Mouse (Mus musculus): ENCODE measurements at regions not wholly inside any gene's neighbourhood (a gene's known extent, or its start where the extent isn't known, plus 50 kb on each side); places are given as distances from the start of the nearest gene placed in this dataset.

DNA sequence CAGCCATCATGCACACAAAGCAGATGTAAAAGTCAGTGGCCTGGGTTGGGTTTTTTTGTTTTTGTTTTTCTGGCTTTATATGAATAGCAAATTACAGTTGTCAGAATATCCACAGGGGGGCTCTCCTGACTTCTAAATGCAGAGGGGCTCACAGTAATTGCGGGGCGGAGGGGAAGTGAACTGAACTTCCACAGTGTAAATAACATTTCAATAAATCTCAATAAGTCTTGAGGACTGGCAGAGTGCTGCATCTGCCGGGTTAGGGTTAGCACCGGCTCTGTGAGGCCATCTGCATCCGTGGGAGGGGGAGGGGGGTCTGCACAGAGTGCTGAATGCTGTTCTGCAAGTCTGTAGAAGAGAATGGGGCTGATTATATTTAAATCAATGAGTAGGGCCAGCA lies 50.3 kb upstream of the Arl4c start:
- H3K4me1 ChIP-seq = peaks cover 4% of the 10 kb centered on the region
- no peak overlapping the region for H3K27ac ChIP-seq
- no peak for ATAC-seq (ENCODE audit: insufficient number of reproducible peaks, insufficient read depth, low FRiP score, low TSS enrichment)
- H3K4me2 ChIP-seq (replicated peaks) = no peak overlapping the region
- H3K9ac ChIP-seq = no peak overlapping the region
- 11% methylated on average over 5 of the region's 5 CpGs for WGBS
- no peaks in the 10 kb centered on the region for H3K9me3 ChIP-seq
- H3K4me3 ChIP-seq = no peak overlapping the region
- H3K27me3 ChIP-seq = no peaks in the 10 kb centered on the region
- no peaks in the 10 kb centered on the region for H3K36me3 ChIP-seq

GRCm38 (mm10) chr1:88756658-88757057 lies 54.6 kb upstream of the Arl4c start:
- no peaks in the 10 kb centered on the region for H3K36me3 ChIP-seq
- 78% methylated on average over 7 of the region's 7 CpGs for WGBS
- no peak overlapping the region for H3K9ac ChIP-seq
- no peak for ATAC-seq (ENCODE audit: insufficient number of reproducible peaks, insufficient read depth, low FRiP score, low TSS enrichment)
- H3K4me3 ChIP-seq = no peak overlapping the region
- no peaks in the 10 kb centered on the region for H3K27me3 ChIP-seq
- H3K4me1 ChIP-seq = peaks cover 12% of the 10 kb centered on the region
- H3K9me3 ChIP-seq = no peaks in the 10 kb centered on the region
- no peak overlapping the region for H3K4me2 ChIP-seq (replicated peaks)
- H3K27ac ChIP-seq = no peak overlapping the region

- no peak overlapping the region for H3K4me3 ChIP-seq
- H3K4me2 ChIP-seq (replicated peaks) = no peak overlapping the region
- H3K9me3 ChIP-seq = no peaks in the 10 kb centered on the region
- H3K9ac ChIP-seq = no peak overlapping the region
- 0 out of 2 replicates have a peak overlapping the region, but pooled peaks have one; percentile 1 for H3K27ac ChIP-seq
- 66% methylated on average over 7 of the region's 7 CpGs for WGBS
- H3K4me1 ChIP-seq = peaks cover 12% of the 10 kb centered on the region
- H3K36me3 ChIP-seq = no peaks in the 10 kb centered on the region
- no peaks in the 10 kb centered on the region for H3K27me3 ChIP-seq
- ATAC-seq (ENCODE audit: insufficient number of reproducible peaks, insufficient read depth, low FRiP score, low TSS enrichment) = no peak
Measured at GRCm38 (mm10) chr1:88757162-88757561, 55.1 kb upstream of the Arl4c start.

DNA sequence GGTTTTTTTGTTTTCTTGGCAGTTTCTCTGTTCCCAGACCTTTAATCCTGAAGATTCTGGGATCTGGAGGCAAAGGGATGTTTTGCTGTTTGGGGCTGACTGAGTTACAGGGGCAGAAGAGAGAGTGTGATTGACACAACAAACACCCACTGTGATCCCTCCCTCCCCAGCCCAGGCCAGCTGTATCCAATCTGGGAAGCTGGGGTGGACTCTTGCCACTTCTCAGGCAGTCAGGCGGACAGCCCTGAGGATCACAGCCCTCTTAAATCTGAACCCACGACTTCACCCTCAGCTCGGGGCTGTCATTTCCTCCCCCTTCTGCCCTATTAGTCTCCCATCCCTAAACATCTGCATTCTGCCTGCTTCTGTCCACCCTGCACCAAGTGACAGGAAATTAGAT lies 55.7 kb upstream of the Arl4c start:
- Histone ChIP-seq H3K9me3 (no peaks in the 10 kb centered on the region), H3K27me3 (no peaks in the 10 kb centered on the region), H3K27ac (no peak overlapping the region), H3K4me2 (replicated peaks) (no peak overlapping the region), H3K9ac (no peak overlapping the region), H3K4me3 (no peak overlapping the region), H3K36me3 (no peaks in the 10 kb centered on the region), H3K4me1 (peaks cover 12% of the 10 kb centered on the region)
- no peak for ATAC-seq (ENCODE audit: insufficient number of reproducible peaks, insufficient read depth, low FRiP score, low TSS enrichment)
- 12% methylated on average over 3 of the region's 3 CpGs for WGBS

DNA sequence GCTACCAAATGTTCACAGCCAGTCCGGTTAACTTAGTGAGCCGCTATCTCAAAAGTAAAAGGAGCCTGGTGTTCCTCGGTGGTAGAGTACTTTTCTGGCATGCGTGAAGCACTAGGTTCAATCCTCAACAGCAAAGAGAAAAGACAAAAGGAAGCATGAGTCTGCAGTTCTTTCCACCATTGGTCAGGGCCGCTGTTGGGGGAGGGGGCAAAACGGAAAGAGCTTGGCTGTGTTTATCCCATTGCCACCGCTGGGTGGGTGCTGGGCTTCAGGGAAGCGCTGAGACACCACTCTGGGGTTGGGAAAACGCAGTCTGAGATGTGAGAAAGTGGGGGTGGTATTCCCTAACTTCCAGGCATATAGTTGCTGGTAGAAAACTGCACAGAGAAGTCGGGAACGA lies 58.6 kb upstream of the Arl4c start:
- ATAC-seq (ENCODE audit: insufficient number of reproducible peaks, insufficient read depth, low FRiP score, low TSS enrichment) = no peak
- Histone ChIP-seq H3K27me3 (no peaks in the 10 kb centered on the region), H3K36me3 (no peaks in the 10 kb centered on the region), H3K4me2 (replicated peaks) (no peak overlapping the region), H3K4me3 (no peak overlapping the region), H3K9ac (no peak overlapping the region), H3K4me1 (peaks cover 12% of the 10 kb centered on the region), H3K27ac (no peak overlapping the region), H3K9me3 (no peaks in the 10 kb centered on the region)
- WGBS = 64% methylated on average over 11 of the region's 11 CpGs

DNA sequence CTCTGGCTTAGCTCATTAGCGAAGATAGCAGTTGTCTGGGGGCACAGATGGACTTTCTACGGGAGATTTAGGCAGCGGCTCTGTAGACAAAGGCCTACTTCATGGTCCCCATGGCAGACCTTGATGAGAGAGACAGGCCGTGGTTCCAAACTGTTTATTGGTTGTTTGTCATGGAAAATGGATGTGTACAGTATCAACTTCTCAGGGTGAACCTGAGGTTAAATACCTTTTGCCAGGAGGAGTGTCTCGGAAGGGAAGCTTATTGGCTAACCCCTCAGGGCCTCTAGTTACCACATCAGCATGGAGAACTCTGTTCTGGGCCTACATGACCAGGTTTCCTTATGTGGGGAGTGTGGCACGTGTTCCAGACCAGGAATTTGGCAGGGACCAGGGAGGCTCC lies 59.1 kb upstream of the Arl4c start:
- ATAC-seq (ENCODE audit: insufficient number of reproducible peaks, insufficient read depth, low FRiP score, low TSS enrichment) = no peak
- H3K27me3 ChIP-seq = no peaks in the 10 kb centered on the region
- H3K9me3 ChIP-seq = no peaks in the 10 kb centered on the region
- no peak overlapping the region for H3K4me2 ChIP-seq (replicated peaks)
- peaks cover 12% of the 10 kb centered on the region for H3K4me1 ChIP-seq
- H3K9ac ChIP-seq = no peak overlapping the region
- no peaks in the 10 kb centered on the region for H3K36me3 ChIP-seq
- H3K4me3 ChIP-seq = no peak overlapping the region
- WGBS = 60% methylated on average over 6 of the region's 6 CpGs
- H3K27ac ChIP-seq = no peak overlapping the region

- Histone ChIP-seq H3K4me1 (no peaks in the 10 kb centered on the region; the same call in 1 of the 2 replicates), H3K27me3 (no peaks in the 10 kb centered on the region), H3K9ac (no peak overlapping the region), H3K36me3 (no peaks in the 10 kb centered on the region), H3K4me3 (no peak overlapping the region), H3K27ac (no peak overlapping the region), H3K4me2 (replicated peaks) (no peak overlapping the region), H3K9me3 (no peaks in the 10 kb centered on the region)
- ATAC-seq (ENCODE audit: insufficient number of reproducible peaks, insufficient read depth, low FRiP score, low TSS enrichment) = no peak
- 57% methylated on average over 6 of the region's 6 CpGs for WGBS
Measured at GRCm38 (mm10) chr1:88763725-88764364, 61.8 kb upstream of the Arl4c start.

DNA sequence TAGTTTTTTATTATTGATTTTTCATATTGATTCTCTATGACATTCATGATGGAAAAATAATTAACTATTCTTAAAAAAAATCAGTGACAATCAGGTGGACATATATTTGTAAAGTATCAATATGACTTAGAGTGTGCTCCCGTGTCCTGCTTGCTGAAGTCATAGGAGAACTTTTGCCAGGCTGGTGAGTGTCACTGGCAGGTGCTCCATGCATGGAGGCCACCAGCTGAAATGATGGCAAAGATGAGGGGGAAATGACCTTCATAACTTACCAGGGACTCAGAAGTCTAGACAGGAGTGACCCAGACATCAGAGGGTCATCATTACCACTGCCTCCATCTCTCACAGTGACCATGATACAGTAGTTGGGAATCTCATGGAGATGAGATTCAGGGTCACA lies 62.5 kb upstream of the Arl4c start:
- Histone ChIP-seq H3K4me1 (no peaks in the 10 kb centered on the region; the same call in 1 of the 2 replicates), H3K27me3 (no peaks in the 10 kb centered on the region), H3K27ac (no peak overlapping the region), H3K4me3 (no peak overlapping the region), H3K9me3 (no peaks in the 10 kb centered on the region), H3K36me3 (no peaks in the 10 kb centered on the region), H3K4me2 (replicated peaks) (no peak overlapping the region), H3K9ac (no peak overlapping the region)
- WGBS = 94% methylated on average over 1 of the region's 1 CpGs
- no peak for ATAC-seq (ENCODE audit: insufficient number of reproducible peaks, insufficient read depth, low FRiP score, low TSS enrichment)

DNA sequence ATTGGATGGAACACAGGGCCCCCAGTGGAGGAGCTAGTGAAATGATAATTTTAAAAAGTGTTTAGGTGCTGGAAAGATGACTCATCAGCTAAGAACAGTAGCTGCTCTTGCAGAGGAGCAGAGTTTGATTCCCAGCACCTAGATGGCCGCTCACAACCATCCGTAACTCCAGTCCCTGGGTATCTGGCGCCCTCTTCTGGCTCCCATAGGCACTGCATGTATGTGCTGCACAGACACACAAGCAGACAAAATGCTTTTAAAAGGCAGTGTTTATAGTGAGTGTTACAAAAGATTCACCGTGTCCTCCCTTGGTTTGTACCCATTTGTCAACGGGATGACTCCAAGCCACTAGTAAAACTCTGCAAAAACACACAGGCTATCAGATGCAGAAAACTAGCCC lies 75.0 kb upstream of the Arl4c start:
- Histone ChIP-seq H3K36me3 (no peaks in the 10 kb centered on the region), H3K4me2 (replicated peaks) (no peak overlapping the region), H3K27me3 (no peaks in the 10 kb centered on the region), H3K4me1 (no peaks in the 10 kb centered on the region), H3K9me3 (peaks cover 5% of the 10 kb centered on the region; the same call in 1 of the 2 replicates), H3K9ac (no peak overlapping the region), H3K27ac (no peak overlapping the region), H3K4me3 (no peak overlapping the region)
- no peak for ATAC-seq (ENCODE audit: insufficient number of reproducible peaks, insufficient read depth, low FRiP score, low TSS enrichment)
- WGBS = 95% methylated on average over 5 of the region's 5 CpGs

DNA sequence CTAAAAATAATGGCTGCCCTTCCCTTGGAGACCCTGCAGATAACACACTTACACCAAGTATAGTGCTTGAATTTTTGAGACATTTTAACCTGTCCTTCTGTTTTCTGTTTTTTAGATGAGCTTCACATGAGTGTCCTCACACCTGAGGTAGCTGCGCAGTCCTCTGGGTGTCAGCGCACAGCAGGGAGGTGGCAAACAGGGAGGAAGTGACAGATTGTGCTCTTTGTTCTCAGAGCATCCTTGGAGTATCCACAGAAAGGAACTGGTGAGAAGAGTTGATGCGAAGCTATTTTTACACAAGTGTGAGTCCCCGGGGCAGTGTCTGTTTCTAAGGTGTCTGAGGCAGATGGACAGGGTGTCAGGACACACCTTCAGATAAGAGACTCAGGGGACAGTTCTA lies 78.2 kb upstream of the Arl4c start:
- H3K36me3 ChIP-seq = no peaks in the 10 kb centered on the region
- H3K4me2 ChIP-seq (replicated peaks) = no peak overlapping the region
- H3K4me3 ChIP-seq = no peak overlapping the region
- peaks cover 5% of the 10 kb centered on the region; the same call in 1 of the 2 replicates for H3K9me3 ChIP-seq
- H3K27ac ChIP-seq = no peak overlapping the region
- 84% methylated on average over 4 of the region's 4 CpGs for WGBS
- no peak for ATAC-seq (ENCODE audit: insufficient number of reproducible peaks, insufficient read depth, low FRiP score, low TSS enrichment)
- no peaks in the 10 kb centered on the region for H3K4me1 ChIP-seq
- no peaks in the 10 kb centered on the region for H3K27me3 ChIP-seq
- no peak overlapping the region for H3K9ac ChIP-seq

DNA sequence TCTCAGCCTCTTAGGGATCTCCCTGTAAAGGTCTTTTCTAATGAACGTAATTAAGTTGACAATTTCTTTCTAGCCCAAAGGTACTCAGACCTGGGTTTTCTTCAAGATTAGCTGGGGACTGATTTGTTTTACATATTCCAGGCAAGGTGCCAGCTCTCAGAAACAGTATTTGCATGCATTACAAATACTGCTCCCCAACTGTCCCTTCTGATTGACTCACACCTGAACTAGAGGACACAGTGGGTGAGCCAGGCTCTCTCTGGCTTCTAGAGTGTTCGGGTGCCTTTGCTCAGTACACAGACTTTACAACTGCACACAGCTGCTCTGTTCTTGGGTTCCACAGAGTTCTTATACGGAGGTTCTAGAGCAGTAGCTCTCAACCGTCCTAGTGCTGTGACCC lies 81.1 kb upstream of the Arl4c start:
- no peaks in the 10 kb centered on the region for H3K36me3 ChIP-seq
- no peak overlapping the region for H3K4me2 ChIP-seq (replicated peaks)
- no peak overlapping the region for H3K27ac ChIP-seq
- H3K4me3 ChIP-seq = no peak overlapping the region
- H3K9me3 ChIP-seq = 0 out of 2 replicates have a peak, but pooled peaks cover 6% of the 10 kb centered on the region
- 78% methylated on average over 4 of the region's 4 CpGs for WGBS
- H3K27me3 ChIP-seq = no peaks in the 10 kb centered on the region
- no peaks in the 10 kb centered on the region for H3K4me1 ChIP-seq
- no peak for ATAC-seq (ENCODE audit: insufficient number of reproducible peaks, insufficient read depth, low FRiP score, low TSS enrichment)
- H3K9ac ChIP-seq = no peak overlapping the region

DNA sequence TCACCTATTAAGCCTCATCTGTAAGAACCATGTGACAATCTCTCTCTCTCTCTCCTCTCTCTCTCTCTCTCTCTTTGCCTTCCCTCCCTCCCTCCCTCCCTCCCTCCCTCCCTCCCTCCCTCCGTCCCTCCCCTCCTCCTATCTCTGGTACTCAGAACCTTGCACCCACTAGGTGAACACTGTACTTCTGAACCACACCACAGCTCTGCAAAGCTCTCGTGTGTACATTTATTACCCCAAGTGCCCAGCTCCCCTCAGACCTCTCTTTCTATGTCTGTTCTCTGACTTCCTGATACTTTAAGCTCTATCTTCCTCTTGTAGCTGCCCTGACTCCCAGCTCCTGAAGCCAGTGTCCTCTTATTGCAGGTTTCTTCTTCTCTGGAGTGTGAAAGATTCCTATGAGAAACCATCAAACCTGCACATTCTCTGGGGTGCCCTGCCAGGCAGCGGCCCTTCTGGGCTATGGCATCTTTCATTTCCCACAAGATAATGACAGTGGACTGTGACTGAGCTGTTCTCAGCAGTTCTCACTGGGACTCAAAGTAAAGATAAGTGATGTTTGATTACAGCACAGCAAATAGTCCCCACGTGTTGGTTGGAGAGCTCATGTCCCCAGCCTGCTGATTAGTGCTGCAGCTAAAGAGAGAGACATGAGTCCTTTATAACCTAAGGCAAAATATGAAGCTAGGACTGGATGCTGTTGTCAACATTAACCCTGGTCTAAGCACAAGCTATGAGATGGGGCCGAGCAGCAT lies 83.0 kb upstream of the Arl4c start:
- 64% methylated on average over 4 of the region's 5 CpGs for WGBS
- no peaks in the 10 kb centered on the region for H3K4me1 ChIP-seq

More for the DNA sequence above, 83.0 kb upstream of the Arl4c start:
- no peak overlapping the region for H3K9ac ChIP-seq
- no peaks in the 10 kb centered on the region for H3K36me3 ChIP-seq
- H3K27ac ChIP-seq = no peak overlapping the region
- no peak for ATAC-seq (ENCODE audit: insufficient number of reproducible peaks, insufficient read depth, low FRiP score, low TSS enrichment)
- 0 out of 2 replicates have a peak, but pooled peaks cover 6% of the 10 kb centered on the region for H3K9me3 ChIP-seq
- H3K27me3 ChIP-seq = no peaks in the 10 kb centered on the region
- H3K4me3 ChIP-seq = no peak overlapping the region
- no peak overlapping the region for H3K4me2 ChIP-seq (replicated peaks)

Measured in embryonic facial prominence, embryonic 12.5 days (tissue).